Mouse (Mus musculus) adipocyte (in vitro differentiated cells): Measurements from ENCODE around the gene Nos2.
"Not testable (repeated sequence)": the region's sequence is repeated elsewhere in the genome, so short reads cannot be mapped to it uniquely, and the experiment has no call there.

Experiments
- DNase-seq: peaks from one replicate; pipeline ENCODE4 v3.0.0-alpha.2; 2016; ENCODE audit warnings: low spot score

Gene Nos2

DNA sequence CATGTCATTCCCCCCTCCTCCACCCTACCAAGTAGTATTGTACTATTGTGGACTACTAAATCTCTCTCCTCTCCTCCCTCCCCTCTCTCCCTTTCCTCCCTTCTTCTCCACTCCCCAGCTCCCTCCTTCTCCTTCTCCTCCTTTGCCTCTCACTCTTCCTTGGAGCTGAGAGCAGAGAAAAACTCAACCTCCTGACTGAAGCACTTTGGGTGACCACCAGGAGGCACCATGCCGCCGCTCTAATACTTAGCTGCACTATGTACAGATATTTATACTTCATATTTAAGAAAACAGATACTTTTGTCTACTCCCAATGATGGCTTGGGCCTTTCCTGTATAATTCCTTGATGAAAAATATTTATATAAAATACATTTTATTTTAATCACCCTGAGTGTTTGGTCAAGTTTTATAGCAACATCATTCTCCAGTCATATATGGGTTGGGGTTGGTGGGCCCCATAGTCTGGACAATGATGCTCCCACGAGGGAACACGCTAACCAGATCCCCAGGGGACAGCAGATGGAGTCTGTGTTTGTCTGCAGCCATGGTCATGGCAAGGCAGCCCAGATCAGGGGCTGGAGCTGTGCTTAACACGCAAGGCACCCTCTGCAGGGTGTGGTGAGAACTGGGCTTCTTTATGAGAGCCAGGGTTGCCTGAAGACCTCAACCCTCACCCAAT is 39.4 kb downstream of the Nos2 start:
- peak; percentile 47 for DNase-seq

DNA sequence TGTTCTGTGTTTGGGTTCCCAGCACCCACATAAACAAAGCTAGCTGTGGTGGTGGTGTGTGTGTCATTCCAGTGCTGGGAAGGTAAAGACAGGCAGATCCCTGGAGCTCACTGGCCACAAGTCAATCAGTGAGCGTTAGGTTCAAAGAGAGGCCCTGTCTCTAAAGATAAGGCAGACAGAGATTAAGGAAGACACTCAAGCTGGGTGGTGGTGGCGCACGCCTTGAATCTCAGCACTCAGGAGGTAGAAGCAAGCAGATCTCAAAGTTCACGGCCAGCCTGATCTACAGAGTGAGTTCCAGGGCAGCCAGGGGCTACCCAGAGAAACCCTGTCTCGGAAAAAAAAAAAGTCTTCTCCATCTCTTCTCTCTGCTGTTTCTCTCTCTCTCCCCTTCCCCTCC is 40.6 kb downstream of the Nos2 start:
- DNase-seq = no peak

GRCm38 (mm10) chr11:78967371-78967770 is 46.8 kb downstream of the Nos2 start:
- peak; percentile 73 for DNase-seq

- peak; percentile 67 for DNase-seq
These were observed 47.5 kb downstream of the Nos2 start for GRCm38 (mm10) chr11:78968121-78968520.

DNA sequence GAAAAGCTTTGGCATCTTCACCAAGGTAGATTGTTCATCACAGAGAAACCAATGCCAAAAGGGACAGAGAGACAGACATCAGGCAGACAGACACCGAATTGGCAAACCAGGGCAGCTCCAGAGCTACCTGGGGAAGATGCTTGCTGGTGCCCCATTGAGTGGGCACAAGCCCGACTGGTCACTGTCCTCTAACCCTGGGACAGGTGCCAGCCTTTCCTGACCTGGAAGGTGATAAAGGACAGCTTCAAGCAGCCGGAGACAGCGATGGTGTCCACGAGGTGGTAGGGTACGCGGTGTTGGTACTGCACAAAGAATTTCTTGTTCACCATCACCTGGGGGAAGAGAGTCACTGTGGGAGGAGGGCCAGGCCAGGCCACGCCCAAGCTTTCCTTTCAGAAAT is 50.5 kb downstream of the Nos2 start:
- no peak for DNase-seq

- no peak for DNase-seq
These were observed 51.2 kb downstream of the Nos2 start for GRCm38 (mm10) chr11:78971746-78972145.

DNA sequence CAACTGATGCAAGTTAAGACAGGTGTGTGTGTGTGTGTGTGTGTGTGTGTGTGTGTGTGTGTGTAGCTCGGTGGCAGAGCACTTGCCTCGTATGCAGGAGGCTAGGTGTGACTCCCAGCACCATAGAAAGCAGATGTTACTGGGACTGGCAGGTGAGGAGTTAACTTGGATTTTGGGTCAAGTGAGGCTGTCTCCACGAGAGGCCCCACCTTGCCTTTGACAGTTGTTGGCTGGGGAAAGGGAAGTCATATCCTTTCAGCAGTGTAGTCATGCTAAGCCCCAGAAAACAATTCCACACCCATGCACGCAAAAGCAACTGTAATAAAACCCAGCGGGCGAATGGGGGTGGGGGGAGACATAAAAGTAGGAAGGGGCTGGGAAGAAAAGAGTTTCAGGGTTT is 51.7 kb downstream of the Nos2 start:
- no peak for DNase-seq

DNA sequence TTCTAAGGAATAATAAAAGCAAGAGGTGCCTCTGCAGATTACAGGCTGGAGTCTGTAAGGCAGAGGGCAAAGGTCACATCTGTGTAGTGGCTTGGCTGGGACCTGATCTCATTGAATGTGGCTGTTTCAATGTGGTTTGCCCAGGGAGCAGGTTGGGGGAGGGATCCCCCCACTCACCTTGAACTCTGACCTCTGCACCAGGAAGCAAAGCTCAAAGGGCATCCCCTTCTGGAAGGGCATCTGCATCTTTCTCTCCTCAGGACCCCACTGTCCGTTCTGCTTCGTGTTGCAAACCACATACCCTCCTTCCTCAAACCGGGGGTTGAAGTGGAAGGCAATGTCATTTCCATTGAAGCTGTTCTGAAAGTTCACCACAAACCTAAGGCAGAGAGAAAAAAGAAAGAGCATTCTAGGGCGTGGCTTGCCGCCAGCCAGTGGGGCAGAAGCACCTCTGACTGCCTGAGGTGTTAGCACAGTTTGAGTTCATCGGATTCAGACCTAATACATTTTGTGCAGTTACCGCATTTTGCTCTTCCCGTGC is 52.3 kb downstream of the Nos2 start:
- DNase-seq = peak; percentile 19

GRCm38 (mm10) chr11:78973381-78974150 is 53.0 kb downstream of the Nos2 start:
- peak; percentile 99 for DNase-seq

- DNase-seq = no peak
These were observed 56.3 kb downstream of the Nos2 start for GRCm38 (mm10) chr11:78976731-78977510.

- DNase-seq = peak; percentile 23
These were observed 57.8 kb downstream of the Nos2 start for GRCm38 (mm10) chr11:78978176-78979019.

DNA sequence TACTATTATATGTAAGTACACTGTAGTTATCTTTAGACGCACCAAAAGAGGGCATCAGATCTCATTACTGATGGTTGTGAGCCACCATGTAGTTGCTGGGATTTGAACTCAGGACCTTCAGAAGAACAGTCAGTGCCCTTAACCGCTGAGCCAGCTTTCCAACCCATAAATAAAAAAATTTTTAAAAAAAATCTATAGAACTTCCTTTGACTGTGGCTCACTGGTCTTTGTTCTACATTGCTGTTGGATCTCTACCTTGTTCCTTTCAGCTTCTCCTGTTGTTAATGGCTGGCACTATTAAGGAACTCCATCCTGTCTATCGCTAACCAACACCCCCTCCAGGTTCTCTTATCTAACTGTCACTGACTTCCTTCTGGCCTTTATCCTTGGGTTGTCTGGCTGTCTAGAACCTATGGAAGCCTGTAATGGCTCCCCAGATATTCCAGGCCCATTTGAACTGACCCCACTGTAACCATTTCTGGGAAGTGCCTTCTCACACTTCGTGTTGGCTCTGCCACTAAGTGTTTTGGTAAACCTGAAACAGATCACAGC is 59.6 kb downstream of the Nos2 start:
- DNase-seq = no peak

GRCm38 (mm10) chr11:78982042-78982441 is 61.5 kb downstream of the Nos2 start:
- no peak for DNase-seq

- DNase-seq = no peak
These were observed 62.1 kb downstream of the Nos2 start for GRCm38 (mm10) chr11:78982513-78983291.

GRCm38 (mm10) chr11:78983539-78983938 is 63.0 kb downstream of the Nos2 start:
- DNase-seq = no peak

GRCm38 (mm10) chr11:78984483-78985177 is 64.0 kb downstream of the Nos2 start, which contains the start of gene Lgals9:
TSS of gene Lgals9 (minus strand) at chr11:78984946.
- peak; percentile 95 for DNase-seq

DNA sequence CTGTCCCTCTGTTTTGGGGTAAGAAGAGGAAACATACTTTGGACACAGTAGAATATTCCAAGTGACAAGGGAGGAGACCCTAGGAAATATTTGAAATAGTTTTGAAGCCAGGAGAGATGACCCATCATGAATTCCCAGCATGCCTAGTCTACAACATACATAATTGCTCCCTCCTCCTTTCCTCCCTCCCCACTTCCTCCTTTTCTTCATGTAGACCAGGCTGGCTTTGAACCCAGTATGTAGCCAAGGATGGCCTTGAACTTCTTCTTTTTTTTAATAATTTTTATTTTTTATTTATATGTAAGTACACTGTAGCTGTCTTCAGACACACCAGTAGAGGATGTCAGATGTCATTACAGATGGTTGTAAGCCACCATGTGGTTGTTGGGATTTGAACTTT is 64.9 kb downstream of the Nos2 start:
- no peak for DNase-seq

GRCm38 (mm10) chr11:78986311-78987002 is 65.9 kb downstream of the Nos2 start:
- DNase-seq = no peak

GRCm38 (mm10) chr11:78989206-78989605 is 68.6 kb downstream of the Nos2 start:
- not testable (repeated sequence) for DNase-seq
